Mouse (Mus musculus) limb, embryonic 10.5 days (tissue): ENCODE measurements around the gene Rrp12. TPM values are rescaled to one million over a fixed set of nuclear protein-coding genes. Genes with fewer than 3 reads are reported as not detected.
"Not testable (repeated sequence)": the region's sequence is repeated elsewhere in the genome, so short reads cannot be mapped to it uniquely, and the experiment has no call there.

Experiments
- DNase-seq: peaks from one replicate; pipeline ENCODE4 v3.0.0-alpha.2; 2017; ENCODE audit warnings: low spot score
- H3K27ac ChIP-seq: fragments of 300-500 bp; sonication (generic); 2 replicates; pipeline ENCODE4 v1.5.1; 2016; ENCODE audit warnings: mild to moderate bottlenecking
- H3K27me3 ChIP-seq: fragments of 300-500 bp; sonication (generic); 2 replicates; pipeline ENCODE4 v1.6.1; 2016; ENCODE audit warnings: low read depth, mild to moderate bottlenecking; ENCODE audit not compliant: poor library complexity, severe bottlenecking
- H3K36me3 ChIP-seq: fragments of 300-500 bp; sonication (generic); 2 replicates; pipeline ENCODE4 v1.6.1; 2016; ENCODE audit warnings: mild to moderate bottlenecking, moderate library complexity
- H3K4me1 ChIP-seq: fragments of 300-500 bp; sonication (generic); 2 replicates; pipeline ENCODE4 v1.6.1; 2016
- H3K4me3 ChIP-seq: fragments of 300-500 bp; sonication (generic); 2 replicates; pipeline ENCODE4 v1.5.1; 2016; ENCODE audit warnings: mild to moderate bottlenecking, moderate library complexity
- H3K9me3 ChIP-seq: fragments of 300-500 bp; sonication (generic); replicated peaks from 2 replicates; pipeline ENCODE4 v1.6.1; 2016; ENCODE audit warnings: mild to moderate bottlenecking
- WGBS: fragments of 180-500 bp; shearing (Covaris S2); methylation state at CpG from one replicate; pipeline ENCODE4 v1.1.7; 2016; 5-methylcytosine and 5-hydroxymethylcytosine counted together
- polyA plus RNA-seq: library from polyadenylated mRNA; unstranded; fragments of >200 nt; fragmentation: Nextera tagmentation; extraction: Ambion mirVana; gene quantifications from 2 replicates; pipeline ENCODE4 v1.2.1, GENCODE M21; 2016

The Rrp12 gene
- polyA plus RNA-seq, 1 experiment from 2014 or later: 31.9 TPM

GRCm38 (mm10) chr19:41850719-41851543 is 45.0 kb downstream of the Rrp12 start:
- Histone ChIP-seq H3K27ac (peak overlapping the region; percentile 66), H3K9me3 (no peaks in the 10 kb centered on the region), H3K36me3 (no peaks in the 10 kb centered on the region), H3K4me3 (no peak overlapping the region), H3K27me3 (peaks cover 10% of the 10 kb centered on the region), H3K4me1 (peaks cover 34% of the 10 kb centered on the region)
- no peak for DNase-seq
- WGBS: 38% methylated on average over 14 of the region's 14 CpGs

- WGBS: 46% methylated on average over 6 of the region's 6 CpGs
- H3K9me3 ChIP-seq: no peaks in the 10 kb centered on the region
- no peak overlapping the region for H3K4me3 ChIP-seq
- peaks cover 34% of the 10 kb centered on the region for H3K4me1 ChIP-seq
- no peak for DNase-seq
- peak overlapping the region; percentile 66 for H3K27ac ChIP-seq
- peaks cover 17% of the 10 kb centered on the region for H3K27me3 ChIP-seq
- H3K36me3 ChIP-seq: no peaks in the 10 kb centered on the region
Observed at GRCm38 (mm10) chr19:41850021-41850718, 45.8 kb downstream of the Rrp12 start.

- WGBS: 2% methylated on average over 72 of the region's 72 CpGs
- Histone ChIP-seq H3K4me3 (peak within 1 kb of the TSS; percentile 78), H3K36me3 (no peaks in the 10 kb centered on the region), H3K27ac (peak within 1 kb of the TSS; percentile 95), H3K4me1 (peaks cover 34% of the 10 kb centered on the region), H3K27me3 (peaks cover 21% of the 10 kb centered on the region), H3K9me3 (no peaks in the 10 kb centered on the region)
- DNase-seq: peak; percentile 95
Observed at GRCm38 (mm10) chr19:41847992-41848851, 47.8 kb downstream of the Rrp12 start, which contains the start of gene Frat2. Gene Frat2 (minus strand): TSS chr19:41848132.

- H3K9me3 ChIP-seq, H3K36me3 ChIP-seq: not testable (repeated sequence)
- Histone ChIP-seq H3K27me3 (peaks cover 21% of the 10 kb centered on the region), H3K27ac (peak overlapping the region; percentile 95), H3K4me3 (peak overlapping the region; percentile 78), H3K4me1 (peaks cover 34% of the 10 kb centered on the region)
- WGBS: under 1% methylated on average over 53 of the region's 53 CpGs
- DNase-seq: peak; percentile 77
Observed at GRCm38 (mm10) chr19:41847614-41847991, 48.4 kb downstream of the Rrp12 start.

GRCm38 (mm10) chr19:41847091-41847581 is 48.8 kb downstream of the Rrp12 start:
- Histone ChIP-seq H3K4me1 (peaks cover 34% of the 10 kb centered on the region), H3K27me3 (peaks cover 21% of the 10 kb centered on the region), H3K9me3 (no peaks in the 10 kb centered on the region), H3K4me3 (peak overlapping the region; percentile 78), H3K36me3 (no peaks in the 10 kb centered on the region), H3K27ac (peak overlapping the region; percentile 95)
- peak; percentile 70 for DNase-seq
- under 1% methylated on average over 64 of the region's 64 CpGs for WGBS

- no peaks in the 10 kb centered on the region for H3K9me3 ChIP-seq
- no peaks in the 10 kb centered on the region for H3K36me3 ChIP-seq
- H3K4me3 ChIP-seq: peak overlapping the region; percentile 78
- peaks cover 34% of the 10 kb centered on the region for H3K4me1 ChIP-seq
- H3K27me3 ChIP-seq: peaks cover 21% of the 10 kb centered on the region
- DNase-seq: no peak
- 16% methylated on average over 21 of the region's 21 CpGs for WGBS
- H3K27ac ChIP-seq: peak overlapping the region; percentile 95
Observed at GRCm38 (mm10) chr19:41846366-41847090, 49.4 kb downstream of the Rrp12 start.

- DNase-seq: no peak
- Histone ChIP-seq H3K36me3 (no peaks in the 10 kb centered on the region), H3K9me3 (no peaks in the 10 kb centered on the region), H3K4me1 (peaks cover 20% of the 10 kb centered on the region), H3K4me3 (no peak overlapping the region), H3K27ac (no peak overlapping the region), H3K27me3 (peaks cover 21% of the 10 kb centered on the region)
- 85% methylated on average over 6 of the region's 6 CpGs for WGBS
Observed at GRCm38 (mm10) chr19:41844345-41844744, 51.6 kb downstream of the Rrp12 start.

- 85% methylated on average over 4 of the region's 4 CpGs for WGBS
Observed at GRCm38 (mm10) chr19:41842706-41843105, 53.3 kb downstream of the Rrp12 start.

GRCm38 (mm10) chr19:41842196-41842595 is 53.8 kb downstream of the Rrp12 start:
- no peak for DNase-seq
- H3K36me3 ChIP-seq: no peaks in the 10 kb centered on the region
- no peak overlapping the region for H3K4me3 ChIP-seq
- H3K27me3 ChIP-seq: peaks cover 21% of the 10 kb centered on the region
- no peaks in the 10 kb centered on the region for H3K9me3 ChIP-seq
- H3K27ac ChIP-seq: no peak overlapping the region
- WGBS: 88% methylated on average over 4 of the region's 4 CpGs
- H3K4me1 ChIP-seq: peaks cover 27% of the 10 kb centered on the region

More at GRCm38 (mm10) chr19:41842706-41843105, 53.3 kb downstream of the Rrp12 start:
- Histone ChIP-seq H3K4me3 (no peak overlapping the region), H3K27ac (no peak overlapping the region), H3K4me1 (peaks cover 26% of the 10 kb centered on the region), H3K27me3 (peaks cover 21% of the 10 kb centered on the region), H3K9me3 (no peaks in the 10 kb centered on the region), H3K36me3 (no peaks in the 10 kb centered on the region)
- DNase-seq: no peak

- Histone ChIP-seq H3K36me3 (no peaks in the 10 kb centered on the region), H3K27ac (no peak overlapping the region), H3K27me3 (peaks cover 14% of the 10 kb centered on the region), H3K9me3 (no peaks in the 10 kb centered on the region), H3K4me3 (no peak overlapping the region), H3K4me1 (peaks cover 27% of the 10 kb centered on the region)
- no peak for DNase-seq
- WGBS: 80% methylated on average over 7 of the region's 7 CpGs
Observed at GRCm38 (mm10) chr19:41841105-41841750, 54.7 kb downstream of the Rrp12 start.

- WGBS: 95% methylated on average over 3 of the region's 3 CpGs
- H3K4me1 ChIP-seq: peaks cover 34% of the 10 kb centered on the region
- no peaks in the 10 kb centered on the region; the same call in 1 of the 2 replicates for H3K27me3 ChIP-seq
- no peak overlapping the region for H3K4me3 ChIP-seq
- H3K27ac ChIP-seq: no peak overlapping the region
- no peaks in the 10 kb centered on the region for H3K9me3 ChIP-seq
- H3K36me3 ChIP-seq: no peaks in the 10 kb centered on the region
- no peak for DNase-seq
Observed at GRCm38 (mm10) chr19:41839685-41840084, 56.3 kb downstream of the Rrp12 start.
